Mouse (Mus musculus) heart, postnatal 0 days (tissue): ENCODE measurements around the gene Ptprn2. TPM values are rescaled to one million over a fixed set of nuclear protein-coding genes. Genes with fewer than 3 reads are reported as not detected.

Experiments
- ATAC-seq: fragments of 200-750 bp; cut with Nextera tagmentation; 2 replicates; pipeline ENCODE4 v1.8.0; 2017; ENCODE audit warnings: low read depth, moderate number of reproducible peaks, moderate library complexity; ENCODE audit not compliant: insufficient read depth
- DNase-seq: peaks from one replicate; pipeline ENCODE4 v3.0.0-alpha.2; 2016; ENCODE audit warnings: low spot score
- H3K27ac ChIP-seq: fragments of 300-500 bp; sonication (generic); 2 replicates; pipeline ENCODE4 v1.5.1; 2014; ENCODE audit warnings: low read depth, mild to moderate bottlenecking
- H3K27me3 ChIP-seq: fragments of 300-500 bp; sonication (generic); 2 replicates; pipeline ENCODE4 v1.6.1; 2014; ENCODE audit warnings: low read length, mixed read lengths; ENCODE audit not compliant: control insufficient read depth, insufficient read depth
- H3K36me3 ChIP-seq: fragments of 300-500 bp; sonication (generic); replicated peaks from 2 replicates; pipeline ENCODE4 v1.6.1; 2014; ENCODE audit warnings: low read length, mixed read lengths; ENCODE audit not compliant: control insufficient read depth, insufficient read depth
- H3K4me1 ChIP-seq: fragments of 300-500 bp; sonication (generic); 2 replicates; pipeline ENCODE4 v1.6.1; 2014; ENCODE audit warnings: antibody characterized with exemption; ENCODE audit not compliant: control insufficient read depth, insufficient read depth
- H3K4me2 ChIP-seq: fragments of 300-500 bp; sonication (generic); 2 replicates; pipeline ENCODE4 v1.6.1; 2014; ENCODE audit warnings: low read depth, mild to moderate bottlenecking, low read length, moderate library complexity
- H3K4me3 ChIP-seq: fragments of 300-500 bp; sonication (generic); 2 replicates; pipeline ENCODE4 v1.5.1; 2014; ENCODE audit warnings: low read depth, low read length
- H3K9ac ChIP-seq: fragments of 300-500 bp; sonication (generic); replicated peaks from 2 replicates; pipeline ENCODE4 v1.6.1; 2014; ENCODE audit warnings: low read depth, low read length, mixed read lengths
- H3K9me3 ChIP-seq: fragments of 300-500 bp; sonication (generic); replicated peaks from 2 replicates; pipeline ENCODE4 v1.6.1; 2016; ENCODE audit warnings: low read length; ENCODE audit not compliant: control insufficient read depth
- CTCF ChIP-seq: IDR thresholded peaks from 2 replicates; pipeline ENCODE4 v1.5.1; 2016; ENCODE audit warnings: antibody characterized with exemption, control low read depth, low read depth
- EP300 ChIP-seq: IDR thresholded peaks from 2 replicates; pipeline ENCODE4 v1.6.1; 2016; ENCODE audit warnings: antibody characterized with exemption, low read depth
- WGBS: fragments of 180-500 bp; shearing (Covaris S2); extraction: QIAGEN DNeasy Blood & Tissue Kit; methylation state at CpG from one replicate; pipeline ENCODE4 v1.1.7; 2014; 5-methylcytosine and 5-hydroxymethylcytosine counted together
- polyA plus RNA-seq: library from polyadenylated mRNA; unstranded; fragments of >200 nt; fragmentation: Nextera tagmentation; extraction: Ambion mirVana; gene quantifications from 2 replicates; pipeline ENCODE4 v1.2.1, GENCODE M21; 2015
- total RNA-seq: library from RNA; depleted of rRNA; stranded (reverse); fragments of >200 nt; gene quantifications from 2 replicates; pipeline ENCODE4 v1.2.3, GENCODE M21; 2014; ENCODE audit warnings: low replicate concordance

The Ptprn2 gene
- total and polyA plus RNA-seq, 2 experiments from 2014 or later, result not detected

- no peaks in the 10 kb centered on the region for H3K27me3 ChIP-seq
- ATAC-seq, result no peak
- no peak overlapping the region for H3K4me3 ChIP-seq
- DNase-seq, result no peak
- no peak overlapping the region for H3K9ac ChIP-seq
- TF ChIP-seq CTCF (no peak), EP300 (no peak)
- H3K36me3 ChIP-seq, result no peaks in the 10 kb centered on the region
- H3K9me3 ChIP-seq, result no peaks in the 10 kb centered on the region
- no peak overlapping the region for H3K27ac ChIP-seq
- no peak overlapping the region for H3K4me2 ChIP-seq
- no peaks in the 10 kb centered on the region for H3K4me1 ChIP-seq
- WGBS, result 77% methylated on average over 3 of the region's 3 CpGs
Measured at GRCm38 (mm10) chr12:116901773-116902172, 416.3 kb downstream of the Ptprn2 start.

- H3K27me3 ChIP-seq, result no peaks in the 10 kb centered on the region
- H3K36me3 ChIP-seq, result no peaks in the 10 kb centered on the region
- H3K9me3 ChIP-seq, result no peaks in the 10 kb centered on the region
- 44% methylated on average over 1 of the region's 1 CpGs for WGBS
- no peak overlapping the region for H3K4me3 ChIP-seq
- H3K4me2 ChIP-seq, result no peak overlapping the region
- H3K27ac ChIP-seq, result no peak overlapping the region
- H3K4me1 ChIP-seq, result no peaks in the 10 kb centered on the region
- DNase-seq (no peak), ATAC-seq (no peak)
- no peak for TF ChIP-seq CTCF
- no peak for TF ChIP-seq EP300
- H3K9ac ChIP-seq, result no peak overlapping the region
Measured at GRCm38 (mm10) chr12:116907424-116907823, 421.9 kb downstream of the Ptprn2 start.

- no peak overlapping the region for H3K9ac ChIP-seq
- no peaks in the 10 kb centered on the region for H3K27me3 ChIP-seq
- no peak overlapping the region for H3K27ac ChIP-seq
- no peak overlapping the region for H3K4me2 ChIP-seq
- no peaks in the 10 kb centered on the region for H3K4me1 ChIP-seq
- TF ChIP-seq EP300 (no peak), CTCF (no peak)
- 64% methylated on average over 2 of the region's 2 CpGs for WGBS
- no peaks in the 10 kb centered on the region for H3K36me3 ChIP-seq
- no peak overlapping the region for H3K4me3 ChIP-seq
- DNase-seq, result no peak
- H3K9me3 ChIP-seq, result no peaks in the 10 kb centered on the region
- ATAC-seq, result no peak
Measured at GRCm38 (mm10) chr12:116908668-116909067, 423.1 kb downstream of the Ptprn2 start.

GRCm38 (mm10) chr12:116916776-116917175, 431.3 kb downstream of the Ptprn2 start:
- Histone ChIP-seq H3K36me3 (no peaks in the 10 kb centered on the region), H3K4me2 (no peak overlapping the region), H3K27ac (no peak overlapping the region), H3K9me3 (no peaks in the 10 kb centered on the region), H3K27me3 (no peaks in the 10 kb centered on the region), H3K4me3 (no peak overlapping the region), H3K4me1 (no peaks in the 10 kb centered on the region), H3K9ac (no peak overlapping the region)
- no peak for ATAC-seq
- no peak for TF ChIP-seq CTCF
- no peak for TF ChIP-seq EP300
- WGBS, result 56% methylated on average over 5 of the region's 5 CpGs
- DNase-seq, result no peak

GRCm38 (mm10) chr12:116919185-116919584, 433.7 kb downstream of the Ptprn2 start:
- no peak overlapping the region for H3K9ac ChIP-seq
- TF ChIP-seq CTCF (no peak), EP300 (no peak)
- H3K9me3 ChIP-seq, result no peaks in the 10 kb centered on the region
- no peak overlapping the region for H3K27ac ChIP-seq
- H3K4me2 ChIP-seq, result no peak overlapping the region
- DNase-seq (no peak), ATAC-seq (no peak)
- no peaks in the 10 kb centered on the region for H3K36me3 ChIP-seq
- no peak overlapping the region for H3K4me3 ChIP-seq
- WGBS, result 77% methylated on average over 6 of the region's 6 CpGs
- H3K27me3 ChIP-seq, result no peaks in the 10 kb centered on the region
- no peaks in the 10 kb centered on the region for H3K4me1 ChIP-seq
